Mouse (Mus musculus) megakaryocyte, embryonic 14.5 days (primary cell): Measurements from ENCODE around the gene Chmp3.

Source experiments
- FLI1 ChIP-seq: IDR thresholded peaks from 2 replicates; pipeline ENCODE4 v1.6.1; 2012; ENCODE audit warnings: low read length, inconsistent platforms, mixed read lengths
- GATA1 ChIP-seq: IDR thresholded peaks from 3 replicates; pipeline ENCODE4 v1.6.1; 2012; ENCODE audit warnings: mixed read lengths, low read length, inconsistent platforms, borderline replicate concordance

DNA sequence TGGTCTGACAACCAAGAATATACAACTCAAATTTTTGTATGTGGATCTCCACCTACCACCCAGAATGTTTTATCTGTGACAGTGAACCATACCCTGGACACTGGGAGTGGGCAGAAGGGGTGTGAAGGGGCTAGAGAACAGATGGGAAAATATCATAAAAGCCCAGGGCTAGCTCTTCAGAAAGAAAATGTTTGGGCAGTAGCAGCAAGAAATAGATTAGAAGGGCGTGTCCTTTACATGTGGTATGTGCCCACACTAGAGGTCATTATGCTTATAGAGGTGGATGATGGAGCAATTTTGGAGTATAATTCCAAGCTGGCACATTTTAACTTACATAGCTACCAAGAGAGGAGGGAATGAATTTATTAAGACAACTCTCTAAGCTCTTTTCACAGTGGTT, 31.8 kb downstream of the Chmp3 start:
- no peak for TF ChIP-seq GATA1
- TF ChIP-seq FLI1: no peak
